Mouse (Mus musculus) heart, embryonic 13.5 days (tissue): ENCODE data around the gene Commd1. TPM values are rescaled to one million over a fixed set of nuclear protein-coding genes. Genes with fewer than 3 reads are reported as not detected.

Source experiments
- ATAC-seq: fragments of 200-750 bp; cut with Nextera tagmentation; 2 replicates; pipeline ENCODE4 v1.8.0; 2017; ENCODE audit warnings: moderate TSS enrichment; ENCODE audit not compliant: insufficient number of reproducible peaks, low FRiP score, low TSS enrichment; ENCODE audit errors: extremely low read depth
- H3K27ac ChIP-seq: fragments of 300-500 bp; sonication (generic); replicated peaks from 2 replicates; pipeline ENCODE4 v1.5.1; 2015; ENCODE audit warnings: moderate library complexity, mild to moderate bottlenecking, inconsistent platforms
- H3K27me3 ChIP-seq: fragments of 300-500 bp; sonication (generic); replicated peaks from 2 replicates; pipeline ENCODE4 v1.6.1; 2015; ENCODE audit warnings: mild to moderate bottlenecking, inconsistent platforms
- H3K36me3 ChIP-seq: fragments of 300-500 bp; sonication (generic); 2 replicates; pipeline ENCODE4 v1.6.1; 2015; ENCODE audit warnings: mild to moderate bottlenecking, inconsistent platforms
- H3K4me1 ChIP-seq: fragments of 300-500 bp; sonication (generic); 2 replicates; pipeline ENCODE4 v1.6.1; 2015; ENCODE audit warnings: inconsistent platforms
- H3K4me2 ChIP-seq: fragments of 300-500 bp; sonication (generic); 2 replicates; pipeline ENCODE4 v1.6.1; 2015; ENCODE audit warnings: inconsistent platforms, mild to moderate bottlenecking, moderate library complexity
- H3K4me3 ChIP-seq: fragments of 300-500 bp; sonication (generic); 2 replicates; pipeline ENCODE4 v1.5.1; 2015; ENCODE audit warnings: moderate library complexity, mild to moderate bottlenecking, inconsistent platforms
- H3K9ac ChIP-seq: fragments of 300-500 bp; sonication (generic); 2 replicates; pipeline ENCODE4 v1.6.1; 2015; ENCODE audit warnings: inconsistent platforms, mild to moderate bottlenecking, moderate library complexity
- H3K9me3 ChIP-seq: fragments of 300-500 bp; sonication (generic); 2 replicates; pipeline ENCODE4 v1.6.1; 2016; ENCODE audit warnings: inconsistent platforms
- WGBS: fragments of 180-500 bp; shearing (Covaris S2); methylation state at CpG from one replicate; pipeline ENCODE4 v1.1.7; 2015; ENCODE audit warnings: mixed read lengths; 5-methylcytosine and 5-hydroxymethylcytosine counted together
- polyA plus RNA-seq: library from polyadenylated mRNA; unstranded; fragments of >200 nt; fragmentation: Nextera tagmentation; extraction: Ambion mirVana; gene quantifications from 2 replicates; pipeline ENCODE4 v1.2.1, GENCODE M21; 2015

The Commd1 gene
- polyA plus RNA-seq, 1 experiment from 2014 or later, result 309 TPM

DNA sequence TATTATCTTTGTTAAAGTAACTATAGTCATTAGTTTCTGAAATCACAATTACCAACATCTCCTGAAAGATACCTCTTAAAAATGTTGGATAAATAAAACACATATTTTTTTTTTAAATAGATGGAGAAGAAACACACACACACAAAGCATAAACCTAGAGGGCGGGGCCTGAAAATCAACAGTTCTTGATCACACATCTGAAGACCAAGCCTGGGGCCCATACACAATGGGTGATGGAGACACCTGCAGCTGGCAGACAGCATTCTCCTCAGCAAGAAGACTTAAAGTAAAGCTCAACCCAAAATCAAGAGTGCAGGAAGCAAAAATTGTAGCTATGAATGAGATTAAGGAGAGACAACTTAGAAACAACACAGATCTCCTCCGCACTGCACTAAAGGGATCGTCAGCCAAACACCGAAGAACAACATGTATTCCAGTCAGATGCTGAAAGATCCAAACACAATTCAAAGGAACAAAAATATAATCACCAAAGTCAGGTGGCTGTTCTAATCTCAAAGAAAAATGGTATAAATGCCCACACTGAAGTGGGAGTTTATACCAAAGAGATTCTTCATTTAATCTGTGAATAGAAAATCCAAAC lies 44.4 kb downstream of the Commd1 start:
- Histone ChIP-seq H3K4me3 (no peak overlapping the region), H3K36me3 (no peaks in the 10 kb centered on the region), H3K4me2 (no peak overlapping the region), H3K9me3 (no peaks in the 10 kb centered on the region), H3K4me1 (peaks cover 5% of the 10 kb centered on the region), H3K27me3 (no peaks in the 10 kb centered on the region), H3K9ac (no peak overlapping the region), H3K27ac (no peak overlapping the region)
- 86% methylated on average over 4 of the region's 4 CpGs for WGBS
- no peak for ATAC-seq

DNA sequence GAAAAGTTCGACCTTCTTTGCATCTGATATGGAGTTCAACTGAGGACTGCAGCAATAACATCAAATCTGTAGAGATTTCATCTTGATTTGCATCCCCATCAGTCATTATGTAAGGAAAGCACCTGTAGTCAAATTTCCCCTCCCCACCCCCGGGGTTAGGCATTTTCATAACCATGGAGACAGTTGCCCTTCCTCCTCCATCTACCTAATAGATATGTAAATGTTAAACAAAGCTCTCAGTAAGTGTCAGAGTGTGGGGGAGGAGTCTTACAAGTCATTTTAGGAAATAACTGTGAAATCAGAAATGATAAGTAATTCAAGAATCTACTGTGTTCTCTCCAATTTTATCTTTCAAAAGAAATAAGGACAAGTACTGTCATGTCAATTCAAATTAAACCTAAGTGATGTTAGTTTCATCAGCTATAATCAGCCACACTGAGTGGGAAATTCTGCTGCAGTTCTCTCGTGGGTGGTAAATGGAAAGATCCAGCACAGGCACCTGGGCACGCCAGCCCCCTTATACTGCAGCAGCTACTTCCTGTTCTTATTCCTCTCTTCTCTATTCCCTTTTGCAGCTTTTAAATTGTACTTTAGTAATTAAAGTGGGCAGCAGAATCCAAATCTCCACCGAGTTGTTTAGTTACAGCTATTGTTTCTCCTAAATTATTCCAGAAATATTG lies 45.6 kb downstream of the Commd1 start:
- Histone ChIP-seq H3K4me1 (peaks cover 9% of the 10 kb centered on the region), H3K27ac (no peak overlapping the region), H3K9ac (no peak overlapping the region), H3K36me3 (no peaks in the 10 kb centered on the region), H3K4me3 (no peak overlapping the region), H3K27me3 (no peaks in the 10 kb centered on the region), H3K4me2 (no peak overlapping the region), H3K9me3 (no peaks in the 10 kb centered on the region)
- 58% methylated on average over 5 of the region's 5 CpGs for WGBS
- no peak for ATAC-seq

DNA sequence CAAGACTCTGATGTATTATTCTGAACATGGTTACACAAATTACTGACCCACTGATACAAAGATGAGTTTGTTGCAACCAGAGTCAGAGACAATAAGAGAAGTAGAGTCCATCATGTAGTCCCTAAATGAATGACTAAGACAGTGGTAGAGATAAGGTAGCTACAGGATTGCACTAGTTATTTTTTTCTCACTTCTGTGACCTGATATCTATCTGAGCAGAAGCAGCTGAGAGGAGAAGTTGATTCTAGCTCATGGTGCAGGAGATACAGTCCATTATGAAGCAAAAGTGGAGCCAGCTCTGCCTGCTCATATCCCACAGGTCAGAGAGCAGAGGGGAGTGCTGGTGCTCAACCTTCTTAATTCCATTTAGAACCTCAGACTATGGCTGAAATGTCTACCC lies 50.0 kb downstream of the Commd1 start:
- H3K9me3 ChIP-seq, result no peaks in the 10 kb centered on the region
- H3K27ac ChIP-seq, result no peak overlapping the region
- H3K36me3 ChIP-seq, result no peaks in the 10 kb centered on the region
- H3K4me2 ChIP-seq, result no peak overlapping the region
- peaks cover 22% of the 10 kb centered on the region for H3K4me1 ChIP-seq
- H3K27me3 ChIP-seq, result no peaks in the 10 kb centered on the region
- H3K4me3 ChIP-seq, result no peak overlapping the region
- H3K9ac ChIP-seq, result no peak overlapping the region
- ATAC-seq, result no peak

DNA sequence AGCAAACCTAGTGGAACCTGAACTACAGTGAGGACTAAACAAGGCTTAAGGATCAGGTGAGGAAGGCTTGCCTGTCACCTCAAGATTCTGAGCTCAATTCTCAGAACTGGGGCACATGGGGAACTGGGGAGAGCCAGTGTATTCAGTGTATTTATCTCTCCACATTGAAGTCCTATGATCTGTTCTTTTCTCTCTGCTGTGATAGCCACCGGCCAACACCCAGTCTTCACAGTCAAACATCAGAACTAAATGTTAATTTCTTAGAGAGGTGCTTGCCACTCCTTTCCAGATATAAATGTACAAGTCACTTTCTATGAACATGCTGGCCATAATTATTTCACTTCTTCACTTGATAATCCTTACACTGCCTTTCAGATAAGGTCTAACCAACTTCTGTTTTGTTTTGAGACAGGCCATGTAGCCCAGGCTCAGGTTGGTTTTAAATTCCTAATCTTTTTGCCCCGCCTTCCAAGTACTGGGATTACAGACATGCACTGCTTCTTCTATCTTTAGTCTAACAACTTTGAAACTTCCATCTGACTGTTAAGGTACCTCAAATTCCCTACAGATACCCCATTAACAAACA lies 50.8 kb downstream of the Commd1 start:
- no peak overlapping the region for H3K4me3 ChIP-seq
- 88% methylated on average over 2 of the region's 2 CpGs for WGBS
- no peaks in the 10 kb centered on the region for H3K36me3 ChIP-seq
- H3K9me3 ChIP-seq, result no peaks in the 10 kb centered on the region
- no peak overlapping the region for H3K27ac ChIP-seq
- no peak for ATAC-seq
- H3K9ac ChIP-seq, result no peak overlapping the region
- H3K27me3 ChIP-seq, result no peaks in the 10 kb centered on the region
- peaks cover 22% of the 10 kb centered on the region for H3K4me1 ChIP-seq
- H3K4me2 ChIP-seq, result no peak overlapping the region

DNA sequence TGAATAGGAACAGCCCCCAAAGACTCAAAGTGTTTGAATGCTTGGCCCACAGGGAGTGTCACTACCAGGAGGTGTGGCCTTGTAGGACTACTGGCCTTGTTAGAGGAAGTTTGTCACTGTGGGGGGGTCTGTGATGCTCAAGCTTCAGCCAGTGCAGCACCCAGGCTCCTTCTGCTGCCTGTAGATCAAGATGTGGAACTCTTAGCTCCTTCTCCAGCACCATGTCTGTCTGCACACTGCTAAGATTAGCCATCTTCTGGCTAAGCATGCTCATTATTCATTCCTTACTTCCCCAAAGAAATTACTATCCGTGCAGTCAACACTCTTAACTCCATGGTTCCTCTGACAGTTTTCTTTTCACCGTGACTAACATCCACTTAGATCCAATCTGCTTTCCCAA lies 52.1 kb downstream of the Commd1 start:
- Histone ChIP-seq H3K4me2 (no peak overlapping the region), H3K4me1 (peaks cover 18% of the 10 kb centered on the region), H3K9me3 (no peaks in the 10 kb centered on the region), H3K36me3 (no peaks in the 10 kb centered on the region), H3K4me3 (no peak overlapping the region), H3K27ac (no peak overlapping the region), H3K27me3 (no peaks in the 10 kb centered on the region), H3K9ac (no peak overlapping the region)
- no peak for ATAC-seq
- WGBS, result 66% methylated on average over 2 of the region's 2 CpGs

DNA sequence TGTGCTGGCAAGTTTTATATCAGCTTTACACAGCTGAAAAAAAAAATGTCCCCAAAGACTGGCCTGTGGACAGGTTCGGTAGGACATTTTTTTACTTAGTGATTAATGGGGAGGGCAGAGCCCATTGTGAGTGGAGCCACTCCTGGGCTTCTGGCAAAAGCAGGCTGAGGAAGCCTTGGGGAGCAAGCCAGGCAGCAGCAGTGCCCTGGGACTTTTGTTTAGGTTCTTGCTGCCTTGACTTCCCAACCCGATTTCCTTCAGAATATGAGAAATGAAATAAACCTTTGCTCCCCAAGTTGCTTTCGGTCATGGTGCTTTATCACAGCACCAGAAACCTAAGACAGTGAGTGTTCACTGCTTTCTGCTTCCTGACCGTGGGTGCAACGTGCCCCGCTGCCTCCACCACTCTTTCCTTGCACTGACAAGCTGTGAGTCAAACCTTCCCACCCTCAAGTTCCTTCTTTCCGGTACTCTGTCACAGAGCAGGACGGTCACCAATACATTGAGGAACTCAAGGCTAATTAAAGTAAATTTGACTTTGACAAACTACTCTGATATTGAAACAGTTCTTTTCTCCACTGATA lies 53.5 kb downstream of the Commd1 start:
- Histone ChIP-seq H3K9ac (no peak overlapping the region), H3K36me3 (no peaks in the 10 kb centered on the region), H3K4me2 (no peak overlapping the region), H3K4me1 (peaks cover 17% of the 10 kb centered on the region), H3K4me3 (no peak overlapping the region), H3K27me3 (no peaks in the 10 kb centered on the region), H3K27ac (0 out of 2 replicates have a peak overlapping the region, but pooled peaks have one; percentile 36), H3K9me3 (no peaks in the 10 kb centered on the region)
- WGBS, result 61% methylated on average over 8 of the region's 8 CpGs
- no peak for ATAC-seq

DNA sequence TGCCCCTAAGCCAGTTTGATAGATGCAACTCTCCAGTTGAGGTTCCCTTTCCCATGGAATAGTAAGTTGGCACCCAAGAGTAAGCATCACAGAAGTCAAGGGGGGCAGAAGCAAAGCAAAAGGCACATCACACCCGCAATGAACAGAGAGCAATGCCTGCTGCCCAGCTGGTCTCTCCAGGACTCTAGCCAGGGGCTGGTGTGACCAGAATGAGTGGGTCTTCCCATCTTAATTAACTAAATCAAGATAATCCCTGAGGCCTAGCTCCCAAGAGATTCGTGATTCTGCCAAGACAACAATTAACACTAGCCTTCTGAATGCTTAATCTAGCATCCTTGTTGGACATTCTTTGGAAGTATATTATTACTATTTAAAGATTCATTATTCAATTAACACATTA lies 58.6 kb downstream of the Commd1 start:
- ATAC-seq, result no peak
- Histone ChIP-seq H3K9me3 (no peaks in the 10 kb centered on the region), H3K9ac (no peak overlapping the region), H3K4me3 (no peak overlapping the region), H3K36me3 (no peaks in the 10 kb centered on the region), H3K27ac (no peak overlapping the region), H3K4me2 (no peak overlapping the region), H3K4me1 (peaks cover 7% of the 10 kb centered on the region), H3K27me3 (no peaks in the 10 kb centered on the region)
- WGBS, result 72% methylated on average over 2 of the region's 2 CpGs

DNA sequence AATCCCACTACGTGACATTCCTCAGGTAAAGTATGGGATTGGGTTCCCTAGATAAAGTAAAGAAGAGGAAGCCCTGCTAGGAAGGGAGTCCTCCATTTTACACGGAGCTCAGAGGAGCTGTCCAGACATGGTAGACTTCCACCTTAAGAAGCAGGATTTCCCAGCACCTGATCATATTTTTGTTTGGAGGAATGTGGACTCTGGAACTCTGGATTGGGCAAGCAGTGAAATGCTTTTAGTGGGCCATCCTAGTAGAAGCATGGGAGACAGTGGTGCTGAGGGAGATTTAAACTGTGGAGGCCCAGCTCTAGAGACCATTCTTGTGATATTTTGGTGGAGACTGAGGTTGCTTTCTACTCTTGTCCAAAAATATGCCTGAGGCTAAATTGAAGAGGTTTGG lies 59.6 kb downstream of the Commd1 start:
- H3K9me3 ChIP-seq, result no peaks in the 10 kb centered on the region
- H3K27ac ChIP-seq, result no peak overlapping the region
- H3K4me1 ChIP-seq, result no peaks in the 10 kb centered on the region
- 71% methylated on average over 2 of the region's 2 CpGs for WGBS
- no peaks in the 10 kb centered on the region for H3K27me3 ChIP-seq
- H3K4me3 ChIP-seq, result no peak overlapping the region
- H3K36me3 ChIP-seq, result no peaks in the 10 kb centered on the region
- no peak overlapping the region for H3K4me2 ChIP-seq
- ATAC-seq, result no peak
- no peak overlapping the region for H3K9ac ChIP-seq

DNA sequence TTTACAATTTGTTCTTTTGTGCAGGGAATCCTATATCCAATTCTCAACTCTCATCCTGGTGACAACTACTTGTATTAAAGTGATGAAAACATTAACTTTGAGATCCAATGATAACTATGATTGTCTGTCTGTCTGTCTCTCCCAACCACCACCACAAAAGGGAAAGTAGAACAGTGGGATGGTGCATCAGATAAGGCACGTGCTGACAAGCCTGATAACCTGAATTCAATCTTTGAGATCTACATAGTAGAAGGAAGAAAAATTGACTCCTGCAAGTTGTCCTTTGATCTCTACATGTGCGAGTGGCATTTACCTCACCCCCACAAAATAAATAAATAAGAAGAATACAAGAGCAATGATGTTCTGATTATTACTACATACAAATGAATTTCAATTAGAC lies 62.8 kb downstream of the Commd1 start:
- 67% methylated on average over 2 of the region's 2 CpGs for WGBS
- H3K9me3 ChIP-seq, result 0 out of 2 replicates have a peak, but pooled peaks cover 4% of the 10 kb centered on the region
- ATAC-seq, result no peak
- H3K27ac ChIP-seq, result no peak overlapping the region
- no peaks in the 10 kb centered on the region for H3K27me3 ChIP-seq
- H3K9ac ChIP-seq, result no peak overlapping the region
- no peak overlapping the region for H3K4me2 ChIP-seq
- no peak overlapping the region for H3K4me3 ChIP-seq
- no peaks in the 10 kb centered on the region for H3K4me1 ChIP-seq
- 0 out of 2 replicates have a peak, but pooled peaks cover 4% of the 10 kb centered on the region for H3K36me3 ChIP-seq

DNA sequence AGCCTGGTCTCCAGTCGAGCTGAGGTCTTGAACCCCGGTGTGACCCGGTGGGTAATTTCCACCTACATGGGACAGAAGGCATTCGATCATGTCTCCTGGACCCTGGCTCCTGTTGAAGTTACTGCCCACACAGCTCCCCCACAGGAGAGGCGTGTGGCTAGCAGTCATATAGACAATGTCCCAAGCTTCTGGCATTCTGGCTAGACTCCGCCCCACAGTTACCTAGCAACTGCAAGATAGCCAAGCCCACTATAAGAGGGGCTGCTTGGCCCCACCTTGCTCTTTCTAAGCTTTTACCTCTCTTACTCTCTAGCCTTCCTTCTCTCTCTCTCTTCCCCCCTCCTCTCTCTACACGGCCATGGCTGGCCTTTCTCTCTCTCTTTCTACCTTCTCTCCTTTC lies 64.4 kb downstream of the Commd1 start:
- Histone ChIP-seq H3K9me3 (0 out of 2 replicates have a peak, but pooled peaks cover 4% of the 10 kb centered on the region), H3K4me1 (peaks cover 8% of the 10 kb centered on the region; the same call in 1 of the 2 replicates), H3K36me3 (0 out of 2 replicates have a peak, but pooled peaks cover 4% of the 10 kb centered on the region), H3K9ac (no peak overlapping the region), H3K27ac (no peak overlapping the region), H3K27me3 (no peaks in the 10 kb centered on the region), H3K4me2 (no peak overlapping the region), H3K4me3 (no peak overlapping the region)
- no peak for ATAC-seq
- WGBS, result 88% methylated on average over 7 of the region's 7 CpGs

DNA sequence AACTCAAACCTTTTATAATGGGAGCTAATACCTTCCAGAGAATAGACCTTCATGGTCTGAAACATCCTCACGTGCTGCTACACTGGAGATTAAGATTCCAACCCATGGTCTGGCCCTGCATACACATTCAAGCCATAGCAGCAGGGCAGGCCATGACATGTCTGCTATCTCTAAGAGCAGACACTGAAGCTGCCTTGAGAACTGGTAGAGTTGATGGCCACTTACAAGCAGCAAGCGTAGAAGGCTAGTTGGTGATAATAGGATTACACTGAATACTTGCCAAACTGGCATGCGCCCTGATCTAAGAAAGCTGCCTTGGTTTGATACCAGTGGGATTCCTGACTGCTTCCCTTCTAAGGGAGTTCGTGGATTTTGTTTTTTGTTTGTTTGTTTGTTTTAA lies 68.4 kb downstream of the Commd1 start:
- 0 out of 2 replicates have a peak, but pooled peaks cover 4% of the 10 kb centered on the region for H3K36me3 ChIP-seq
- H3K9me3 ChIP-seq, result 0 out of 2 replicates have a peak, but pooled peaks cover 4% of the 10 kb centered on the region
- H3K4me2 ChIP-seq, result no peak overlapping the region
- H3K4me3 ChIP-seq, result no peak overlapping the region
- no peaks in the 10 kb centered on the region for H3K27me3 ChIP-seq
- H3K27ac ChIP-seq, result no peak overlapping the region
- H3K4me1 ChIP-seq, result peaks cover 29% of the 10 kb centered on the region
- WGBS, result 52% methylated on average over 4 of the region's 4 CpGs
- H3K9ac ChIP-seq, result no peak overlapping the region
- no peak for ATAC-seq
